Mouse (Mus musculus) MEL-GATA-1-ER (cell line): Measurements from ENCODE around the gene Ptov1.

Experiments used
- DNase-seq: peaks from one replicate; pipeline ENCODE4 v3.0.0-alpha.2; 2012; ENCODE audit warnings: low read depth; ENCODE audit errors: extremely low read depth

Gene Ptov1

DNA sequence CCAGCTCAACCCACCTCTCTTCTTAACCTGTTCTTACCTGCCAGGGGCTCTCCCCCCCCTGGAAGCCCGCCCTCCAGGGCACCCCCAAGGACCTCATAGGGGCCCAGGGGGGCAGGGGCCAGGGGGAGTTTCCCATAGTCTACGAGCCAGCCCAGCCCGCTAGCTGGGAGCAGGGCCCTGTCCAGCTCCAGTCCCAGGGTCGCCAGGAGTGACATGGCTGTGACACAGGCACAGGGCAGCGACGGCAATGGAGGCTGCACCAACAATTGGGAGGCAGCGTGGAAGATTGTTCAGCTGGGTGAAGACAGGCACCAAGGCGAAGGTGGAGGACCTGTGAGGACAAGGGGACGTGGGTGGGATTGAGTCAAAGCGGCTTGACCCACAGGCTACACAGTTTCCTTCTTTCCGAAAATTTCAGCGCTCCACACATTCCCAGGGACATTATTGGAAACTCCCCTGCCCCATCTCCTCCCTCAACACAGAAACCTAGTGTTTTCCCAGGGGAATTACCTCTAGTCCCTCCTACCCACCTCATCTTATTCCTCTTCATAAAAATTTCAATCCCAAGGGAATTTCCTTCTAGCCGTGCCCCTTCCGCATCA, 54.5 kb downstream of the Ptov1 start:
- DNase-seq: no peak

DNA sequence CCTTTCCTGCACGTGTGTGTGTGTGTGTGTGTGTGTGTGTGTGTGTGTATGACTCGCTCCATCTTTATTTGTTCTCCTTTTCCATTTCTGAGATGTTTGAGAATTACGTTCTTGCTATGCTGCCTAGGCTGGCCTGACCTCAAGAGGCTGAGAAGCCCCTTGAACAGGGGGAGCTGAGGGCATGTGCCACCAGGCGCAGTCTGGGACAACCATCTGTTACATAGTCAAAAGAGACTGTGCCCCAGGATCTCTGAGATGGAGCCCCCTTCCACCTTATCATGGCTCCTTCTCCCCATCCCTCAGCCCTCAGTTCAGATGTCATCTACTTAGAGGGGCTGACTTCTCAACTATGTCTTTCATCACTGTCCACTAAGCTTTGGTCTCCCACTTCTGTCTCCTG, 55.2 kb downstream of the Ptov1 start:
- no peak for DNase-seq

DNA sequence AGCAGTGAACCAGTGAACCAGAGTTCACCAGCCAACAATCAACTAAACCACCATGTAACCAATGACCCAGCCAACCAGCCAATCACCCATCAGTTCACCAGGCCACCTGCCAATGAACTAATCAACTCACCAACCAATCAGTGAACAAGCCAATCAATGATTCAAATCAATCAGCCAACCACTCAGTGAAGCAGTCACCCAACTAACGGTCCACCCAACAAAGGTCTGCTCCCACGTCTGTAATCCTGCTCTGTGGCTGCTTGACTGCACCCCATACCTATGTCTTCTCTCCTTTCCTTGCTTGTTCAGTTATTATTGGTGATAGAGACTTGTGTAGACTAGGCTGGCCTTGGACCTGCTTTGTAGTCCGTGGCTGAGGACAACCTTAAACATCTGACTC, 55.6 kb downstream of the Ptov1 start:
- DNase-seq: no peak
